Mouse (Mus musculus) stomach, postnatal 0 days (tissue): ENCODE measurements around the gene Aebp1. TPM values are rescaled to one million over a fixed set of nuclear protein-coding genes. Genes with fewer than 3 reads are reported as not detected.

ENCODE experiments used
- ATAC-seq: fragments of 200-750 bp; cut with Nextera tagmentation; 2 replicates; pipeline ENCODE4 v1.8.0; 2017; ENCODE audit not compliant: low FRiP score, low TSS enrichment
- DNase-seq: peaks from one replicate; pipeline ENCODE4 v3.0.0-alpha.2; 2016; ENCODE audit warnings: low spot score
- H3K27ac ChIP-seq: fragments of 300-500 bp; sonication (generic); replicated peaks from 2 replicates; pipeline ENCODE4 v1.5.1; 2014; ENCODE audit warnings: mild to moderate bottlenecking, control low read depth
- H3K27me3 ChIP-seq: fragments of 300-500 bp; sonication (generic); 2 replicates; pipeline ENCODE4 v1.6.1; 2014; ENCODE audit warnings: low read length; ENCODE audit not compliant: control insufficient read depth, insufficient read depth
- H3K36me3 ChIP-seq: fragments of 300-500 bp; sonication (generic); 2 replicates; pipeline ENCODE4 v1.6.1; 2014; ENCODE audit warnings: low read length, mixed read lengths; ENCODE audit not compliant: control insufficient read depth, insufficient read depth
- H3K4me1 ChIP-seq: fragments of 300-500 bp; sonication (generic); replicated peaks from 2 replicates; pipeline ENCODE4 v1.6.1; 2014; ENCODE audit warnings: antibody characterized with exemption; ENCODE audit not compliant: control insufficient read depth, insufficient read depth
- H3K4me2 ChIP-seq: fragments of 300-500 bp; sonication (generic); replicated peaks from 2 replicates; pipeline ENCODE4 v1.6.1; 2014; ENCODE audit warnings: low read depth, mild to moderate bottlenecking, control low read depth, moderate library complexity
- H3K4me3 ChIP-seq: fragments of 300-500 bp; sonication (generic); 2 replicates; pipeline ENCODE4 v1.5.1; 2014; ENCODE audit warnings: low read depth, low read length, control low read depth
- H3K9ac ChIP-seq: fragments of 300-500 bp; sonication (generic); 2 replicates; pipeline ENCODE4 v1.6.1; 2014; ENCODE audit warnings: mild to moderate bottlenecking, low read length, control low read depth, mixed read lengths
- H3K9me3 ChIP-seq: fragments of 300-500 bp; sonication (generic); 2 replicates; pipeline ENCODE4 v1.6.1; 2016; ENCODE audit warnings: low read length; ENCODE audit not compliant: control insufficient read depth
- CTCF ChIP-seq: IDR thresholded peaks from 2 replicates; pipeline ENCODE4 v1.5.1; 2016; ENCODE audit warnings: antibody characterized with exemption, low read depth, mild to moderate bottlenecking, moderate library complexity
- EP300 ChIP-seq: optimal IDR thresholded peaks from 2 replicates; pipeline ENCODE3; 2016; ENCODE audit warnings: antibody characterized with exemption
- WGBS: fragments of 180-500 bp; shearing (Covaris S2); extraction: QIAGEN DNeasy Blood & Tissue Kit; methylation state at CpG from one replicate; pipeline ENCODE4 v1.1.7; 2014; 5-methylcytosine and 5-hydroxymethylcytosine counted together
- polyA plus RNA-seq: library from polyadenylated mRNA; unstranded; fragments of >200 nt; fragmentation: Nextera tagmentation; extraction: Ambion mirVana; gene quantifications from 2 replicates; pipeline ENCODE4 v1.2.1, GENCODE M21; 2015

Aebp1 gene
- polyA plus RNA-seq, 1 experiment from 2014 or later: 21.9 TPM

- ATAC-seq: no peak
Measured at GRCm38 (mm10) chr11:5905778-5906518, 44.2 kb downstream of the Aebp1 start.

GRCm38 (mm10) chr11:5907096-5907495 lies 45.3 kb downstream of the Aebp1 start:
- Histone ChIP-seq H3K27me3 (no peaks in the 10 kb centered on the region), H3K4me2 (no peak overlapping the region), H3K9ac (no peak overlapping the region), H3K4me1 (0 out of 2 replicates have a peak, but pooled peaks cover 2% of the 10 kb centered on the region), H3K4me3 (no peak overlapping the region), H3K36me3 (no peaks in the 10 kb centered on the region), H3K27ac (no peak overlapping the region), H3K9me3 (no peaks in the 10 kb centered on the region)
- ATAC-seq (no peak), DNase-seq (no peak)
- TF ChIP-seq CTCF (no peak), EP300 (no peak)
- 64% methylated on average over 5 of the region's 5 CpGs for WGBS

More at GRCm38 (mm10) chr11:5905778-5906518, 44.2 kb downstream of the Aebp1 start:
- DNase-seq: no peak
- TF ChIP-seq CTCF (no peak), EP300 (no peak)
- H3K9ac ChIP-seq: no peak overlapping the region
- H3K9me3 ChIP-seq: no peaks in the 10 kb centered on the region
- no peaks in the 10 kb centered on the region for H3K36me3 ChIP-seq
- WGBS: 67% methylated on average over 10 of the region's 10 CpGs
- H3K4me3 ChIP-seq: no peak overlapping the region
- H3K4me2 ChIP-seq: no peak overlapping the region
- H3K4me1 ChIP-seq: peaks cover 6% of the 10 kb centered on the region; the same call in 1 of the 2 replicates
- H3K27me3 ChIP-seq: no peaks in the 10 kb centered on the region
- H3K27ac ChIP-seq: no peak overlapping the region

GRCm38 (mm10) chr11:5908642-5909041 lies 46.9 kb downstream of the Aebp1 start:
- Histone ChIP-seq H3K4me2 (no peak overlapping the region), H3K4me1 (no peaks in the 10 kb centered on the region), H3K27ac (peak overlapping the region; percentile 76), H3K9me3 (no peaks in the 10 kb centered on the region), H3K4me3 (no peak overlapping the region), H3K27me3 (no peaks in the 10 kb centered on the region), H3K36me3 (no peaks in the 10 kb centered on the region), H3K9ac (no peak overlapping the region)
- TF ChIP-seq CTCF (no peak), EP300 (no peak)
- DNase-seq: peak; percentile 67
- 30% methylated on average over 4 of the region's 4 CpGs for WGBS
- peak; percentile 87 for ATAC-seq

- no peak overlapping the region for H3K27ac ChIP-seq
- peak; percentile 90 for TF ChIP-seq CTCF
- TF ChIP-seq EP300: no peak
- no peaks in the 10 kb centered on the region for H3K9me3 ChIP-seq
- peak; percentile 51; the same call in 1 of the 2 replicates for ATAC-seq
- H3K9ac ChIP-seq: no peak overlapping the region
- H3K4me2 ChIP-seq: no peak overlapping the region
- no peaks in the 10 kb centered on the region for H3K27me3 ChIP-seq
- no peaks in the 10 kb centered on the region for H3K4me1 ChIP-seq
- no peak overlapping the region for H3K4me3 ChIP-seq
- no peaks in the 10 kb centered on the region for H3K36me3 ChIP-seq
- WGBS: 31% methylated on average over 5 of the region's 5 CpGs
- DNase-seq: peak; percentile 75
Measured at GRCm38 (mm10) chr11:5912635-5913034, 50.9 kb downstream of the Aebp1 start.

- Histone ChIP-seq H3K27me3 (no peaks in the 10 kb centered on the region), H3K4me3 (no peak overlapping the region), H3K27ac (no peak overlapping the region), H3K36me3 (no peaks in the 10 kb centered on the region), H3K4me1 (no peaks in the 10 kb centered on the region), H3K9ac (no peak overlapping the region), H3K9me3 (no peaks in the 10 kb centered on the region), H3K4me2 (no peak overlapping the region)
- ATAC-seq (no peak), DNase-seq (no peak)
- WGBS: 58% methylated on average over 8 of the region's 8 CpGs
- no peak for TF ChIP-seq CTCF
- TF ChIP-seq EP300: no peak
Measured at GRCm38 (mm10) chr11:5913256-5913655, 51.5 kb downstream of the Aebp1 start.

- ATAC-seq (no peak), DNase-seq (no peak)
- no peaks in the 10 kb centered on the region for H3K4me1 ChIP-seq
- no peaks in the 10 kb centered on the region for H3K36me3 ChIP-seq
- no peaks in the 10 kb centered on the region for H3K9me3 ChIP-seq
- H3K27ac ChIP-seq: no peak overlapping the region
- no peak overlapping the region for H3K4me3 ChIP-seq
- no peaks in the 10 kb centered on the region for H3K27me3 ChIP-seq
- H3K9ac ChIP-seq: peak overlapping the region; percentile 41; the same call in 1 of the 2 replicates
- 67% methylated on average over 4 of the region's 4 CpGs for WGBS
- no peak overlapping the region for H3K4me2 ChIP-seq
- no peak for TF ChIP-seq CTCF
- no peak for TF ChIP-seq EP300
Measured at GRCm38 (mm10) chr11:5913936-5914335, 52.2 kb downstream of the Aebp1 start.
